Mouse (Mus musculus) left cerebral cortex, postnatal 36 days (tissue): ENCODE data around the gene Hoxc4. TPM values are rescaled to one million over a fixed set of nuclear protein-coding genes. Genes with fewer than 3 reads are reported as not detected.

Experiments used
- DNase-seq, 2 experiments: peaks; one replicate each; pipeline ENCODE4 v3.0.0; 2021 to 2022; ENCODE audit warnings: low spot score in 2 of 2, mixed read lengths in 1 of 2
- intact Hi-C: fragments of 180-260 bp; cut with DNase I; formaldehyde crosslinking; loops from one replicate; pipeline ENCODE4 v1.15.1; 2025
- microRNA-seq: library from miRNA; unstranded; fragments of <30 nt; microRNA quantifications from one replicate; pipeline ENCODE4 v1.2.0, GENCODE M21; 2022
- total RNA-seq, 2 experiments: library from RNA; stranded (reverse); gene quantifications; 2 replicates each; pipeline ENCODE4 v1.2.3; 2021

Hoxc4 gene
- total RNA-seq, 2 experiments from 2014 or later: not detected

DNA sequence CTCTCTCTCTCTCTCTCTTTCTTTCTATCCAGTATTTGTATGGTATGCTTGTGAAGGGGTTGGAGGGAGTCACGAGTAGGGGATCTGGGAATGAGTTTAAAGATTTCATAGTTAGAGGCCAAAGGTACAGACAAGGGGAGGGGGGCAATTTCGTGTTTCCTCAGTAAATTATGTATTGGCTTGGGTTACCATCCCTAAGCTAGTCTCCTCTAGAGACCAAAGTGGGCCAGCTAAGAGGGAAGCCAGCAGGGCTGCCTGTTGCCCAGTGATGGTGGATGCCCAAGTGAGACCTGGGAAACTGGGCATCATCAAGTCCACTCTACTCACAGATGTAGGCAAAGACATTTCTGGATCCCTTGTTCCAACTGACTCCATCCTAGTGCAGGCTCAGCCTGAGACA is 43.3 kb downstream of the Hoxc4 start:
- no peak for DNase-seq
- intact Hi-C loops: no loop called here

DNA sequence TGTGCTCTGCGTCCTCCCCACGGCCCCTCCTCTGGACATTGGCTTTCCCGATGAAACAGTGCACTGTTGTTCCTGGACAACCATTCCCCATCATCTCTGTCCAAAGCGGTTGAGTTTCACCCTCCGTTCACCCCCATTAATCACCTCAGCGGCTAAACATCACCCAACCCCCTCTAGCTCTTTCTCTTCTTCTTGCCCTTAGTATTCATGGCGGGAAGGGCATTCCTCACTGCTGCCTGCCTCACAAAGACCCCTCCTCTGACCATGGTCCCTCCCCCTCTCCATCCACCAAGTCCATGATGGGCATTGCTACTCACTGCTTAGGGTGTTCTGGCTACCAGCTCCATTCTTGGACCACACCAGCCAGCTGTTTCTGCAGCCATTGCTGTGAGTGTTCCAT is 46.9 kb downstream of the Hoxc4 start:
- no peak for DNase-seq
- intact Hi-C loops: no loop called here

DNA sequence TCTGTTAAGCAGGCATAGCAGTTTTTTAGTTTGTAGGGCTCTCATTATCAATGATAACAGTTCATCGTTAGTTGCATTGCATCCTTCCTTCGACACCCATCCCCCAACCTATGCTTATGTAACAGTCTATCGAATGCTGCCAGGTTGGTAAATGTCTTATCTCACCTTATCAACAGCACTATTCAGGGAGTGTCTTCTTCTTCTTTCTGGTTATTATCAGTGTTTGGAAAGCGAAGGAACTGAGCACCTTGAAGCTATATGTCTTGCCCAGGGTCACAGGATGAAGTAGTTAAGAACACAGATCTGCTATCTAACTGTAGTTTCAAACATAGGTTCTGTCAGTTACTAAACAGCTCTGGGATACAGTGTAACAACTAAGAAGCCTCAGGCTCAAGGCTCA is 49.0 kb downstream of the Hoxc4 start:
- intact Hi-C loops: no loop called here
- DNase-seq: no peak

DNA sequence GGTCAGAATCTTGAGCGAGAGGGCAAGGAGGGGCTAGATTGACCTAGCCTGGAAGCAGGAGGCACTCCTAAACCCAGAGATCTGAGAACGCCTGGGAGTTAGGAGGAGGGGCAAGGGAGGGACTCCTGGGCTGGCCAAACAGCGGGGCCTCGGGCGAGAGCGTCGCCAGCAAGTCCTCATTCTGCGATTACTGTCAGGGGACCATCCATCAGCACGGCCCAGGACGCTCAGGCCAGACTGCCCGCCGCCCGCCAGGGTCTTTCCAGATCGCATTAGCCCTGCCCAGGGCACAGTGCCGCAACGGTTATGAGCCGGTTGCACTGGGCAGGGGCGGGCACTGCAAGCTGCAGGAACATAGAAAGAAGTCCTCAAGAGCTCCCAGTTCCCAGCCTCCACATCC is 50.4 kb downstream of the Hoxc4 start:
- no peak for DNase-seq
- intact Hi-C loops: no loop called here

- no peak for DNase-seq
- intact Hi-C loops: no loop called here
Observed at GRCm38 (mm10) chr15:103071266-103071665, 52.5 kb downstream of the Hoxc4 start.

- intact Hi-C loops: no loop called here
- DNase-seq: no peak
Observed at GRCm38 (mm10) chr15:103074663-103075415, 56.1 kb downstream of the Hoxc4 start.

DNA sequence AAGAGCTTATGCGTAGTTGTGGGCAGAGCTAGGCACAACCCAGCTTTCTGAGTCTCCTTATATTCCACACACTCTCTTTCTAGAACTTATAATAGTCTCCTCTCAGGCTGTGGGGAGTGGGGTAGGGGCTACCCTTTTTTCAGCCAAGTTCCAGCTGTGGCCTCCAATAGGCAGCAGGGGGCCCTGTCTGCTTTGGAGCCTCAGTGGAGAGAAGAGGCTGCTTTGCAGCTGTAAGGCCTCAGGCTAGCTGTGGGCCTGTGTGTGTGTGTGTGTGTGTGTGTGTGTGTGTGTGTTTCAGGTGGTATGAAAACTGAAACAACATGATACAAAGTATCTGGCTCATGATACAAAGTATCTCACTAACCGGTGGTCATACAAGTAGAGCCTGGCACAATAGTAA is 58.9 kb downstream of the Hoxc4 start:
- intact Hi-C loops: no loop called here
- no peak for DNase-seq

DNA sequence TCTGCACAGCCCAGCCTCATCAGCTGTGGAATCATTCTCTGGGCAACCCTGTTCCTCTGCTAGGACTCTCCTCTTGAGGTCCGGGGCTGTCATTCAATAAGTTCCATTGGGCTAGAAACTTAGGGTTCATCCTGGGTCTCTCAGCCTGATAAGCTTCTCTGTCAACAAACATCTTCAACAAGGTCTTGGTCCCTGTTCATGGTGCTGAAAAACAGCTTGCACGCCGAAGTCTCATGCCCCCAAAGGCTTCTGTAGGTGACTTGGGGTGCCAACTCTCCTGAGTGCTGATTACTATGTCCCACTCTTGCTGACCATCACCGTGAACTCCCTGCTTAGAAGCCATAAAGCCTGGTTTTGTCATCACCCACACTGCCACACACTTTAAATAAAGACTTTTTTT is 63.9 kb downstream of the Hoxc4 start:
- DNase-seq: no peak
- intact Hi-C loops: loop anchor here (5.0 kb wide), 1 partner anchor 40 kb away; no protein-coding TSS in a partner anchor

DNA sequence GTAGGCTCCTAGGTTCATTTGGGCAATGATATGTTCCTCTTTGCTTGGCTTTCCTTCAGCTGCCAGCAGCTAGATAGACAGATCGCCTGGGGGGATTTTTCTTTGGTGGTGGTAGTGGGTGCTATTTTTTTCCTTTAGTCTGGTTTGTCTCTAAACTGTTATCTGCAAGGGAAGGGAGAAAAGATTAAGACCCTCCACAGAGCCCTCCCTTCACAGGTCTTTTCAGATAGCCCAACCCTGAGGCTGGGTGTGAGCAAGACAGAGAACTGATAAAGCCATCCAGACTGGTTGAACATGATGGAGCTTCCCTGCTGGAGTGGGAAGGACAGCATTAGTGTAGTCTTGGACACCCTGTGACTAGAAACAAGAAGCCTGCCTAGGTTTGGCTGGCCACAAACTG is 64.9 kb downstream of the Hoxc4 start:
- no peak for DNase-seq
- intact Hi-C loops: loop anchor here (5.0 kb wide), 1 partner anchor 39 kb away; no protein-coding TSS in a partner anchor

DNA sequence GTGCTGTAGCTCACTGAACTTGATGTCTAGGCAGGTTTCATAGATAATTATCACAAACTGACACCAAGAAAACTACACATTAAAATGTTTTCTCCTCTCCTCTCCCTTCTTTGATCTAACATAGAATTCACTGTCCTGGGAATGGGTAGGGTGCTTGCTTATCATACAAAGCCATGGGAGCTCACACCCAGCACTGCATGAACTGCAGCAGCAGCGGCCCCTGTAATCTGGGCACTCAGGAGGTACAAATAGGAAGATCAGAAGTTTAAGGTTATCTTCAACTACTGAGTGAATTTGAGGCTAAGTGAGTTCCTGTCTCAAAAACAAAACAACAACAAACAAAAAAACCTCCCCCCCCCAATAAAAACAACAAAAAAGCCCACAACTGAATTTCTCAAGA is 66.2 kb downstream of the Hoxc4 start:
- intact Hi-C loops: loop anchor here (5.0 kb wide), 1 partner anchor 37 kb away; no protein-coding TSS in a partner anchor
- DNase-seq: no peak

DNA sequence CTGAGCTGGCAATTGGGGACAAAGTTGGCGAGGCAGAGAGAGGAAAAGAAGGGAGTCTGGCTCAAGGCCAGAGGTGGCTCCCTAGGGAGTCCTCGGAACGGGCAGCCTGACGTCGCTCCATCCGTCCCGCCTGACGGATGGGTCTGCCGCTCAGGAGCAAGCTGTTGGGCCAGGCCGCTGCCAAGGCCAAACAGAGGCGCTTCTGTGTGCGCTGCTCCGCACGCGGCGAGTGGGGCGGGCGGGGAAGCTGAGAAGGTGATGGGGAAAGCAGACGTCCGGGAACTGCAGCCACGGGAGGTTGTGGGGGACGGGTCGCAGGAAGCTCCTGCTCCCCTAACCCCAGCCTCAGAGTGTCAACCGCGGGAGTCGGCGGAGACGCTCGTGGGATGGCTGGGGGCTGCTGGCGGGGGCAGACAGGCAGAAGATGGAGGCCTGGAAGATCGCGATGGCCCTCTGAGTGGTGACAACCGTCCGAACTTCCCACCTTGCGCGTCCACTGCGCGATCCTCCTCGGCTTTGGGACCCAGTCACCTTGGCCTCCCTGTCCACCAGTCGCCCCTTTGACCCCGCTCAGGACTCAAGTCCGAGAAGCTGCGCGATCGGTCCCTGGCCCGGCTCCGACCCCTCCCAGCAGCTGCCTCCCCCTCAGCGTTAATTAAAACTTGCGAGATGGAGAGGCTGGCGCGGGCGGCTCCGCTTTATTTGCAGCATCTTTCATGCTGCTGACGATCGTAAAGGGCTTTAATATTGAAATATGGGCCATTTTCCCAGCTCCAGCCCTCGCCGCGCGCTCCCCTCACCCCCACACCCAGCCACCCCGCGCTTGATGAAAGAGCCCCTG is 67.3 kb downstream of the Hoxc4 start:
- intact Hi-C loops: no loop called here
- DNase-seq: no peak

Small RNA genes lying within 50 kb of the gene (microRNA-seq; reads per million reads assigned to microRNA genes)
- gene Mir196a-2: not detected
- not detected for gene Mir615

Other genes with a start within 250 kb of the Hoxc4 start
- gene Hoxc13, start 97.8 kb upstream of the Hoxc4 start, total RNA-seq: not detected
- gene Hoxc12, start 82.2 kb upstream of the Hoxc4 start, total RNA-seq: not detected
- gene Hoxc11, start 64.5 kb upstream of the Hoxc4 start, total RNA-seq: not detected
- gene Hoxc10, start 52.1 kb upstream of the Hoxc4 start, total RNA-seq: not detected
- not detected for gene Hoxc5, start 51.5 kb upstream of the Hoxc4 start, total RNA-seq
- not detected for gene Hoxc9, start 42.5 kb upstream of the Hoxc4 start, total RNA-seq
- gene Hoxc8, start 28.3 kb upstream of the Hoxc4 start, total RNA-seq: not detected
- gene Hoxc6, start 20.7 kb upstream of the Hoxc4 start, total RNA-seq: not detected
- gene Smug1, start 148.2 kb downstream of the Hoxc4 start, total RNA-seq: 10 to 100 TPM; 18.3 to 20.0 TPM
- gene Cbx5, start 220.9 kb downstream of the Hoxc4 start, total RNA-seq: 100 to 1,000 TPM; 158 to 174 TPM
- gene Hnrnpa1, start 221.5 kb downstream of the Hoxc4 start, total RNA-seq: 100 to 1,000 TPM; 199 to 232 TPM
- gene Nfe2, start 239.5 kb downstream of the Hoxc4 start, total RNA-seq: not detected